Mouse (Mus musculus) small intestine, adult 2 months (tissue): Measurements from ENCODE around the gene Atp1b2. TPM values are rescaled to one million over a fixed set of nuclear protein-coding genes. Genes with fewer than 3 reads are reported as not detected.
"Not testable (repeated sequence)": the region's sequence is repeated elsewhere in the genome, so short reads cannot be mapped to it uniquely, and the experiment has no call there.

ENCODE experiments used
- H3K27ac ChIP-seq: fragments of 200-500 bp; 2 replicates; pipeline ENCODE4 v1.5.1; 2012; ENCODE audit warnings: low read depth, low read length, control low read depth, inconsistent platforms; ENCODE audit not compliant: insufficient read depth
- H3K27me3 ChIP-seq: fragments of 200-500 bp; 2 replicates; pipeline ENCODE4 v1.6.1; 2012; ENCODE audit warnings: mild to moderate bottlenecking, moderate library complexity, low read length, inconsistent platforms; ENCODE audit not compliant: control insufficient read depth, insufficient read depth
- H3K36me3 ChIP-seq: fragments of 200-500 bp; 2 replicates; pipeline ENCODE4 v1.6.1; 2012; ENCODE audit warnings: mild to moderate bottlenecking, low read length, control low read depth, inconsistent platforms; ENCODE audit not compliant: control insufficient read depth, insufficient read depth
- H3K4me1 ChIP-seq: fragments of 200-500 bp; 2 replicates; pipeline ENCODE4 v1.6.1; 2012; ENCODE audit warnings: low read length, inconsistent platforms, mixed read lengths; ENCODE audit not compliant: control insufficient read depth, insufficient read depth, insufficient read length
- H3K4me3 ChIP-seq: fragments of 200-500 bp; 2 replicates; pipeline ENCODE4 v1.5.1; 2012; ENCODE audit warnings: low read depth, mild to moderate bottlenecking, control low read depth, inconsistent platforms, low read length, moderate library complexity
- CTCF ChIP-seq: fragments of 200-500 bp; IDR thresholded peaks from 2 replicates; pipeline ENCODE4 v1.5.1; 2012; ENCODE audit warnings: low read depth, mild to moderate bottlenecking, control low read depth, inconsistent platforms, low read length, moderate library complexity, mixed read lengths; ENCODE audit not compliant: insufficient replicate concordance, insufficient read length; ENCODE audit errors: extremely low read depth
- POLR2A ChIP-seq: fragments of 200-500 bp; IDR thresholded peaks from 2 replicates; pipeline ENCODE4 v1.6.1; 2012; ENCODE audit warnings: low read depth, mild to moderate bottlenecking, control low read depth, inconsistent platforms, low read length, moderate library complexity
- WGBS: fragments of 180-500 bp; shearing (Covaris S2); methylation state at CpG from one replicate; pipeline ENCODE4 v1.1.7; 2018; 5-methylcytosine and 5-hydroxymethylcytosine counted together
- polyA plus RNA-seq: library from polyadenylated mRNA; depleted of rRNA; stranded (reverse); fragments of >200 nt; gene quantifications from 2 replicates; pipeline ENCODE4 v1.2.3, GENCODE M21; 2012

Atp1b2 gene
- polyA plus RNA-seq, 1 experiment: 4.5 TPM

DNA sequence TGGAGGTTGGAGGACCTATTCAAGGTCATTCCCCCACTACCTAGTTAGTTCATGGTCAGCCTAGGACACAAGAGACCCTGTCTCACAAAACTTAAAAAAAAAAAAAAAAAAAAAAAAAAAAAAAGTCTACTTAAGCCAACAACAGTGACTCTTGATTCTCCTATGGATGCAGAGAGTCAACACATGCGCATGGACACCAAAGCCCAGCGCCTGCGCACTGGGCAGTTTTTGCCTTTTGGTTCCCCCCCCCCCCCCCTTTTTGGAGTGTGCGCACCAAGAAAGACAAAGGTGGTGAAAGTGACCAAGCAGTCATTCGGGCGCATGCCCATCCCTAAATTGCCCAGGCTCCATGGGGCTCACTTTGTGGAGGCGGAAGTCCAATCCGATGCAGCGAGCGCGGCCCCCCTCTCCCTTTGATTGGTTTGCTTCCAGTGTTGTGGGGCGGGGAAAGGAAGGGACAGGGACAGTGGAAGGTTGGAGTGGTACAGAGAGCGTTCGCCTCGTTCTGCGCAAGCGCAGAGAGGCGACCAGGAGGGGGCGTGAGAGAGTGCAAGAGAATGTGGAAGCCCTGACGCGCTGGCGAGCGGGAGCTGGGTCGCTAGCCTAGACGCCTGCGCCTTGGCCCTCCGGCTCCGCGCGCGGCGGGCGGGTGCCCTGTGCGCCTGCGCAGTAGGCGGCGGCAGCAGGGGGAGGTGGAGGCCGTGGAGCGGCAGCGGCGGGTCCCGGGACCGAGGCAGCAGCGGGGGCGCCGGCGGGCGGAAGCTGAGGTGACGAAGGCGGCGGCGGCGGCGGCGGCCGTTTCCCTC lies 26.7 kb upstream of the Atp1b2 start, which contains the start of gene Fxr2:
Fxr2 (plus strand) TSS at position 707 of the 806 bp plus-strand sequence.
- 0% methylated on average over 35 of the region's 56 CpGs for WGBS
- Histone ChIP-seq H3K4me1 (no peaks in the 10 kb centered on the region), H3K27ac (peak within 1 kb of the TSS; percentile 41), H3K27me3 (no peaks in the 10 kb centered on the region), H3K4me3 (peak within 1 kb of the TSS; percentile 86), H3K36me3 (no peaks in the 10 kb centered on the region; the same call in 1 of the 2 replicates)
- TF ChIP-seq POLR2A (peak; percentile 55), CTCF (peak; percentile 84)

DNA sequence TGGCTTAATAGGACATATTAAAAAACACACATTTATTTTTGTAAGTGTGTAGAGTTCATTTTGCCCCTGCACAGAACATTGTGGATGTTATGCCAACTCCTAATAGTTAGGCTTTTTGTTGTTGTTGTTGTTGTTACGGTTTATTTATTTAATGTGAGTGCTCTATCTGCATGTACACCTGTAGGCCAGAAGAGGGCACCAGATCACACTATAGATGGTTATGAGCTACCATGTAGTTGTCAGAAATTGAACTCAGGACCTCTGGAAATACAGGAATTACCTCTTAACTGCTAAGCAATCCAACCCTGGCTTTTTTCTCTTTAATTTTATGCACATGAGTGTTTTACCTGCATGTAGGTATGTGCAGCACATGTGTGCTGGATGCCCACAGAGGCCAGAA lies 24.1 kb upstream of the Atp1b2 start:
- Histone ChIP-seq H3K36me3 (no peaks in the 10 kb centered on the region), H3K27me3 (no peaks in the 10 kb centered on the region), H3K27ac (no peak overlapping the region), H3K4me3 (no peak overlapping the region), H3K4me1 (no peaks in the 10 kb centered on the region)
- WGBS: 57% methylated on average over 1 of the region's 1 CpGs
- TF ChIP-seq CTCF: no peak
- no peak for TF ChIP-seq POLR2A

DNA sequence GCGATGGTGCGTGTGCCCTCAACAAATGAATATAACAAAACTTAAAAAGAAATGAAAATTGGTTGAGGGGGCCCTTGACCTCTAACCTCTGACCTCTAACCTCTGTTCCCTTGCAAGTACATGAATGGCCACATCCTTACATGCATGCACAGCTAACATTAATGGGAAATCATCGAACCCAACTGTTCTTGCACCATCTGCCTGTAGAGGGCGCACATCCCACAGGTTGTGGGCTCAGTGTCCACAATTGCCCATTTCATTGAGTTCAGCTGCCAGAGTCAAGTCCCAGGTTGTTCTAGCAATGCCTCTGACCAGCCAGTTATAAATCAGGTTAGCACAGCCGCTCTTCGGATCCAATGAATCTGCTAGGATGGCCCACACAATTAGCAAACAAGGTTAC lies 22.5 kb upstream of the Atp1b2 start:
- TF ChIP-seq POLR2A (no peak), CTCF (peak; percentile 95; the same call in 1 of the 2 replicates)
- Histone ChIP-seq H3K4me1 (no peaks in the 10 kb centered on the region), H3K4me3 (no peak overlapping the region), H3K36me3 (no peaks in the 10 kb centered on the region), H3K27me3 (no peaks in the 10 kb centered on the region), H3K27ac (no peak overlapping the region)
- 37% methylated on average over 6 of the region's 6 CpGs for WGBS

DNA sequence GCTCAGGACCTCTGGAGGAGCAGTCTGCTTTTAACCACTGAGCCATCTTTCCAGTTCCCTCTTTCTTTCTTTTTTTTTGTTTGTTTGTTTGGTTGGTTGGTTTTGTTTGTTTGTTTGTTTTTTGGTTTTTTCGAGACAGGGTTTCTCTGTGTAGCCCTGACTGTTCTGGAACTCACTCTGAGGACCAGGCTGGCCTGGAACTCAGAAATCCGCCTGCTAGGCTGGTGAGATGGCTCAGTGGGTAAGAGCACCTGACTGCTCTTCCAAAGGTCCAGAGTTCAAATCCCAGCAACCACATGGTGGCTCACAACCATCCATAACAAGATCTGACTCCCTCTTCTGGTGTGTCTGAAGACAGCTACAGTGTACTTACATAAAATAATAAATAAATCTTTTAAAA lies 18.6 kb upstream of the Atp1b2 start:
- not testable (repeated sequence) for H3K27ac ChIP-seq, H3K36me3 ChIP-seq, H3K27me3 ChIP-seq, H3K4me3 ChIP-seq
- peaks cover 12% of the 10 kb centered on the region for H3K4me1 ChIP-seq
- 82% methylated on average over 2 of the region's 2 CpGs for WGBS

DNA sequence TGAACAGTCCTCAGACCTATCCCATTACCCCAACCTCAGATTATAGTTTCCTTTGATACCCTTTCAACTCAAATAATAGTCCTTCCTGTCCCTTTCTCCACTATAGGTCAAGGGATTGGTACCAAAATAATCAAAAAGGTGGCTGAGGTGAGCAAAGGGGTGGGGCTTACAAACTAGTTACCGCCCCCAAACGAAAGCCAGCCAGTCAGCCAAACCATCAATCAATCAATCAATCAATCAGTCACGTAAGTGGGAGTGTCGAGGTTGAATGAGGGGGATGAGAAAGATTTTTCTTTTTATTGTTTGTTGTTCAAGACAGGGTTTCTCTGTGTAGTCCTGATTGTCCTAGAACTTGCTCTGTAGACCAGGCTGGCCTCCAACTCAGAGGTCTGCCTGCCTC lies 17.3 kb upstream of the Atp1b2 start:
- TF ChIP-seq POLR2A: no peak
- TF ChIP-seq CTCF: no peak
- Histone ChIP-seq H3K4me1 (peaks cover 12% of the 10 kb centered on the region), H3K27ac (no peak overlapping the region), H3K36me3 (no peaks in the 10 kb centered on the region), H3K27me3 (no peaks in the 10 kb centered on the region), H3K4me3 (no peak overlapping the region)
- WGBS: 64% methylated on average over 4 of the region's 4 CpGs

DNA sequence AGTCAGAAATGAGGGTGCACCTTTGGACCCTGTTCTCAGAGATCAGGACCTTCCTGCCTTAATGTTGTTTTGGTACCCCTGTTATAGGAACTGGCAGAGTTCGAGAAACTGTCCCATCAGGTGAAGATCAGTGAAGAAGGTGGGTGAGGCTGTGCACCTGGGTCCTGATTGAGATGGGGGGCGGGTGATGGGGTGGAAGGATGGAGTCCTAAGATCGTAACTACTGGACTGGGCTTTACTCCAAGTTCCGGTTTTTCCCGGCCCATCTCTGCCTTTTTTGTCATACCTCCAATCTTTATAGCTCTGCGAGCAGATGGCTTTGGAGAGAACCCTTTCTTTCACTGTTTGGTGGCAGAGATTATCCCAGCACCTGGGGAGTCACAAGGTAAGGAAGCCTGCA lies 16.7 kb upstream of the Atp1b2 start:
- H3K36me3 ChIP-seq: no peaks in the 10 kb centered on the region
- H3K27ac ChIP-seq: no peak overlapping the region
- no peak for TF ChIP-seq POLR2A
- TF ChIP-seq CTCF: no peak
- no peaks in the 10 kb centered on the region for H3K27me3 ChIP-seq
- WGBS: 12% methylated on average over 6 of the region's 6 CpGs
- peak overlapping the region; percentile 67 for H3K4me3 ChIP-seq
- peaks cover 12% of the 10 kb centered on the region for H3K4me1 ChIP-seq

DNA sequence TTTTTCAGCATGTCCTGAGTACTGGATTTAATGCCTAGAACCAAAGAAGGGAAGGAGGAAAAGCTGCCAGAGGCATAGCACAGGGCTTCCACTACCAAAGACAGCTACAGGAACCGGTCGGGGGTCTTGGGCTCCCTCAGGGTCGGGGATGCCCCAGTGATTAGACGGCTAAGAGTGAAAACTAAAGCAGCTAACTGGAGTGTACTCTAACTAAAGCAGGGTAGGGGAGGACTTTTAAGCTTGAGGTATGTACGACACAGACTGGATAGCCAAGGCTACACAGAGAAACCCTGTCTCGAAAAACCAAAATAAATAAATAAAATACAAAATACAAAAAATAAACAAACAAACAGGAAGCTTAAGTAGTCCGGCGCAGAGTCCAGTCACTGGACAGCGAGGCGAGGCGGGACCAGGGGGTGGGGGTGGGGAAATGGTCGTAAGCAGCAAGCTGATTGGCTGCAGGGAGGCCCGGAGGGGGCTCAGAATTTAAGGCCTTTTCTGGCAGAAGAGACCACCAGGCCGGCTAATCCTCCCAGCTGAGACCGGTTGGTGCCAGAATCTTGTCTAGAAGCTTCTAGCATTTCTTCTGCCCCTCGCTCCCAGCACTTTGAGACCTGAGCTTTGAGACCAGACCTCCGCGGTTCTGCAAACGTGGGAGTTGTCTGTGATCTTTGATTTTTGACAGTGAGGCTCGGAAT lies 16.0 kb upstream of the Atp1b2 start, which contains the start of gene Sat2:
Sat2 (plus strand) TSS at position 454 of the 698 bp plus-strand sequence.
- Histone ChIP-seq H3K4me1 (peaks cover 12% of the 10 kb centered on the region), H3K4me3 (peak within 1 kb of the TSS; percentile 67), H3K27me3 (no peaks in the 10 kb centered on the region), H3K36me3 (no peaks in the 10 kb centered on the region), H3K27ac (peak within 1 kb of the TSS; percentile 42)
- WGBS: 17% methylated on average over 20 of the region's 20 CpGs
- TF ChIP-seq CTCF (no peak), POLR2A (no peak)
